Mouse (Mus musculus) heart, embryonic 14.5 days (tissue): Measurements from ENCODE around the gene Rnft2. TPM values are rescaled to one million over a fixed set of nuclear protein-coding genes. Genes with fewer than 3 reads are reported as not detected.

Experiments used
- ATAC-seq: fragments of 200-750 bp; cut with Nextera tagmentation; 2 replicates; pipeline ENCODE4 v1.8.0; 2017; ENCODE audit warnings: low read depth, moderate TSS enrichment; ENCODE audit not compliant: insufficient number of reproducible peaks, insufficient read depth, low FRiP score
- H3K27ac ChIP-seq, 2 experiments: fragments of 200-500 bp in 1 of 2; fragments of 300-500 bp in 1 of 2; sonication (generic) in 1 of 2; replicated peaks in 1 of 2; 2 replicates each; pipeline ENCODE4 v1.5.1; 2012 to 2014; ENCODE audit warnings: low read depth in 2 of 2, low read length in 2 of 2, control low read depth in 1 of 2, mild to moderate bottlenecking in 1 of 2, mixed read lengths in 1 of 2; ENCODE audit not compliant: control insufficient read depth in 1 of 2, insufficient read depth in 1 of 2
- H3K27me3 ChIP-seq: fragments of 300-500 bp; sonication (generic); 2 replicates; pipeline ENCODE4 v1.6.1; 2014; ENCODE audit warnings: mild to moderate bottlenecking, low read length, control low read depth; ENCODE audit not compliant: control insufficient read depth, insufficient read depth
- H3K36me3 ChIP-seq: fragments of 300-500 bp; sonication (generic); 2 replicates; pipeline ENCODE4 v1.6.1; 2014; ENCODE audit warnings: mild to moderate bottlenecking, control low read depth, low read length, mixed read lengths; ENCODE audit not compliant: control insufficient read depth, insufficient read depth
- H3K4me1 ChIP-seq, 2 experiments: fragments of 200-500 bp in 1 of 2; fragments of 300-500 bp in 1 of 2; sonication (generic) in 1 of 2; 2 replicates each; pipeline ENCODE4 v1.6.1; 2012 to 2014; ENCODE audit warnings: low read length in 2 of 2, control low read depth in 1 of 2, mixed read lengths in 1 of 2; ENCODE audit not compliant: control insufficient read depth in 2 of 2, insufficient read depth in 2 of 2
- H3K4me2 ChIP-seq: fragments of 300-500 bp; sonication (generic); 2 replicates; pipeline ENCODE4 v1.6.1; 2014; ENCODE audit warnings: mild to moderate bottlenecking, low read length
- H3K4me3 ChIP-seq, 2 experiments: fragments of 200-500 bp in 1 of 2; fragments of 300-500 bp in 1 of 2; sonication (generic) in 1 of 2; 2 replicates each; pipeline ENCODE4 v1.5.1; 2012 to 2014; ENCODE audit warnings: low read length in 2 of 2, mild to moderate bottlenecking in 2 of 2, control low read depth in 1 of 2, low read depth in 1 of 2, moderate library complexity in 1 of 2; ENCODE audit not compliant: control insufficient read depth in 1 of 2, insufficient read depth in 1 of 2
- H3K9ac ChIP-seq: fragments of 300-500 bp; sonication (generic); 2 replicates; pipeline ENCODE4 v1.6.1; 2014; ENCODE audit warnings: mild to moderate bottlenecking, low read length
- H3K9me3 ChIP-seq: fragments of 300-500 bp; sonication (generic); 2 replicates; pipeline ENCODE4 v1.6.1; 2016; ENCODE audit warnings: low read length, control low read depth; ENCODE audit not compliant: control insufficient read depth
- WGBS: fragments of 180-500 bp; shearing (Covaris S2); extraction: QIAGEN DNeasy Blood & Tissue Kit; methylation state at CpG from one replicate; pipeline ENCODE4 v1.1.7; 2014; 5-methylcytosine and 5-hydroxymethylcytosine counted together
- polyA plus RNA-seq: library from polyadenylated mRNA; unstranded; fragments of >200 nt; fragmentation: Nextera tagmentation; extraction: Ambion mirVana; gene quantifications from 2 replicates; pipeline ENCODE4 v1.2.1, GENCODE M21; 2014

Rnft2 gene
- polyA plus RNA-seq, 1 experiment from 2014 or later, result 1.2 TPM

GRCm38 (mm10) chr5:118145458-118145857, 99.5 kb downstream of the Rnft2 start:
- Histone ChIP-seq H3K4me1 (peaks cover 32 to 57% of the 10 kb centered on the region in 2 experiments), H3K9me3 (no peaks in the 10 kb centered on the region), H3K4me3 (no peak overlapping the region), H3K36me3 (peaks cover 26% of the 10 kb centered on the region), H3K9ac (no peak overlapping the region), H3K27me3 (no peaks in the 10 kb centered on the region), H3K27ac (peak overlapping the region; percentile 13 to 44; a peak in 1 of 4 replicates), H3K4me2 (no peak overlapping the region)
- no peak for ATAC-seq
- 88% methylated on average over 3 of the region's 3 CpGs for WGBS

- H3K9ac ChIP-seq, result no peak overlapping the region; the same call in 1 of the 2 replicates
- WGBS, result 58% methylated on average over 6 of the region's 6 CpGs
Observed at GRCm38 (mm10) chr5:118144770-118145169, 100.1 kb downstream of the Rnft2 start.

GRCm38 (mm10) chr5:118144327-118144726, 100.6 kb downstream of the Rnft2 start:
- Histone ChIP-seq H3K27me3 (no peaks in the 10 kb centered on the region), H3K9me3 (no peaks in the 10 kb centered on the region), H3K27ac (no peak overlapping the region), H3K4me3 (no peak overlapping the region), H3K4me2 (no peak overlapping the region), H3K9ac (no peak overlapping the region), H3K36me3 (peaks cover 36% of the 10 kb centered on the region), H3K4me1 (peaks cover 31 to 45% of the 10 kb centered on the region in 2 experiments)
- no peak for ATAC-seq
- WGBS, result 71% methylated on average over 4 of the region's 4 CpGs

More at GRCm38 (mm10) chr5:118144770-118145169, 100.1 kb downstream of the Rnft2 start:
- no peak overlapping the region for H3K4me2 ChIP-seq
- H3K27me3 ChIP-seq, result no peaks in the 10 kb centered on the region
- H3K4me3 ChIP-seq, result no peak overlapping the region
- ATAC-seq, result no peak
- no peak overlapping the region for H3K27ac ChIP-seq
- H3K36me3 ChIP-seq, result peaks cover 32% of the 10 kb centered on the region
- H3K4me1 ChIP-seq, result peaks cover 32 to 50% of the 10 kb centered on the region in 2 experiments
- no peaks in the 10 kb centered on the region for H3K9me3 ChIP-seq

- WGBS, result 83% methylated on average over 12 of the region's 12 CpGs
- no peak overlapping the region for H3K9ac ChIP-seq
- no peak overlapping the region for H3K4me2 ChIP-seq
- peaks cover 45% of the 10 kb centered on the region for H3K36me3 ChIP-seq
- peaks cover 29 to 41% of the 10 kb centered on the region in 2 experiments for H3K4me1 ChIP-seq
- H3K4me3 ChIP-seq, result no peak overlapping the region
- ATAC-seq, result no peak
- no peak overlapping the region for H3K27ac ChIP-seq
- no peaks in the 10 kb centered on the region for H3K9me3 ChIP-seq
- H3K27me3 ChIP-seq, result no peaks in the 10 kb centered on the region
Observed at GRCm38 (mm10) chr5:118143211-118144026, 101.5 kb downstream of the Rnft2 start.

GRCm38 (mm10) chr5:118142471-118142870, 102.4 kb downstream of the Rnft2 start:
- Histone ChIP-seq H3K4me2 (no peak overlapping the region), H3K4me3 (no peak overlapping the region), H3K27me3 (no peaks in the 10 kb centered on the region), H3K27ac (no peak overlapping the region), H3K4me1 (peaks cover 28 to 34% of the 10 kb centered on the region in 2 experiments), H3K9me3 (no peaks in the 10 kb centered on the region), H3K36me3 (peaks cover 51% of the 10 kb centered on the region), H3K9ac (no peak overlapping the region)
- ATAC-seq, result no peak
- 87% methylated on average over 8 of the region's 8 CpGs for WGBS

Other genes with a start within 250 kb of the Rnft2 start
- 14.5 and 16.3 TPM in 2 replicates for gene Tesc, start 217.4 kb downstream of the Rnft2 start, polyA plus RNA-seq
- gene Fbxw8, start 89.7 kb downstream of the Rnft2 start, polyA plus RNA-seq, result 20.5 and 23.7 TPM in 2 replicates
- 0.04 and 0.09 TPM in 2 replicates for gene Hrk, start 80.5 kb downstream of the Rnft2 start, polyA plus RNA-seq
- 5.7 and 6.0 TPM in 2 replicates for gene 2410131K14Rik, start 111 bp upstream of the Rnft2 start, polyA plus RNA-seq